Mouse (Mus musculus): ENCODE results near the gene Tcl1b2. TPM values are rescaled to one million over a fixed set of nuclear protein-coding genes. Genes with fewer than 3 reads are reported as not detected.
"Not testable (repeated sequence)": the region's sequence is repeated elsewhere in the genome, so short reads cannot be mapped to it uniquely, and the experiment has no call there.

Tcl1b2 gene
- not detected for total RNA-seq (2021)
- long read RNA-seq, experiment 1: 0 reads
- long read RNA-seq, experiment 2: 0 reads

- no peak for DNase-seq (ENCODE audit: low spot score in 2 of 2)
Observed at GRCm38 (mm10) chr12:105145714-105146113, at the start of gene Tcl1b2. Gene Tcl1b2, plus strand, starts transcription at chr12:105146014.

- no peak for DNase-seq (ENCODE audit: low spot score in 2 of 2)
Observed at GRCm38 (mm10) chr12:105099466-105100044, 46.3 kb upstream of the Tcl1b2 start.

GRCm38 (mm10) chr12:105102901-105103300 is 42.9 kb upstream of the Tcl1b2 start:
- DNase-seq (ENCODE audit: low spot score in 2 of 2): no peak

- peak; percentile 46 to 58 for DNase-seq (ENCODE audit: low spot score in 2 of 2)
Observed at GRCm38 (mm10) chr12:105104036-105104435, 41.8 kb upstream of the Tcl1b2 start.

- no peak for DNase-seq (ENCODE audit: low spot score in 2 of 2)
Observed at GRCm38 (mm10) chr12:105105326-105105725, 40.5 kb upstream of the Tcl1b2 start.

GRCm38 (mm10) chr12:105108856-105109255 is 37.0 kb upstream of the Tcl1b2 start:
- DNase-seq (ENCODE audit: low spot score in 2 of 2): no peak

GRCm38 (mm10) chr12:105109406-105109805 is 36.4 kb upstream of the Tcl1b2 start:
- no peak for DNase-seq (ENCODE audit: low spot score in 2 of 2)

GRCm38 (mm10) chr12:105109812-105110211 is 36.0 kb upstream of the Tcl1b2 start:
- no peak for DNase-seq (ENCODE audit: low spot score in 2 of 2)

GRCm38 (mm10) chr12:105112321-105112988 is 33.4 kb upstream of the Tcl1b2 start:
- no peak for DNase-seq (ENCODE audit: low spot score in 2 of 2)

- no peak for DNase-seq (ENCODE audit: low spot score in 2 of 2)
Observed at GRCm38 (mm10) chr12:105116648-105117047, 29.2 kb upstream of the Tcl1b2 start.

- DNase-seq (ENCODE audit: low spot score in 2 of 2): no peak
Observed at GRCm38 (mm10) chr12:105125362-105125761, 20.5 kb upstream of the Tcl1b2 start.

- DNase-seq (ENCODE audit: low spot score in 2 of 2): no peak
Observed at GRCm38 (mm10) chr12:105126516-105126915, 19.3 kb upstream of the Tcl1b2 start.

GRCm38 (mm10) chr12:105127607-105128006 is 18.2 kb upstream of the Tcl1b2 start:
- DNase-seq (ENCODE audit: low spot score in 2 of 2): no peak

GRCm38 (mm10) chr12:105129494-105130205 is 16.2 kb upstream of the Tcl1b2 start:
- DNase-seq (ENCODE audit: low spot score in 2 of 2): not testable (repeated sequence)

GRCm38 (mm10) chr12:105134167-105134566 is 11.6 kb upstream of the Tcl1b2 start:
- not testable (repeated sequence) for DNase-seq (ENCODE audit: low spot score in 2 of 2)

GRCm38 (mm10) chr12:105134826-105135225 is 11.0 kb upstream of the Tcl1b2 start:
- not testable (repeated sequence) for DNase-seq (ENCODE audit: low spot score in 2 of 2)

- DNase-seq (ENCODE audit: low spot score in 2 of 2): not testable (repeated sequence)
Observed at GRCm38 (mm10) chr12:105137729-105138128, 8.1 kb upstream of the Tcl1b2 start.

GRCm38 (mm10) chr12:105143096-105143495 is 2.7 kb upstream of the Tcl1b2 start:
- no peak for DNase-seq (ENCODE audit: low spot score in 2 of 2)

- DNase-seq (ENCODE audit: low spot score in 2 of 2): not testable (repeated sequence)
Observed at GRCm38 (mm10) chr12:105144928-105145327, 886 bp upstream of the Tcl1b2 start.

GRCm38 (mm10) chr12:105155286-105155685 is 9.5 kb downstream of the Tcl1b2 start:
- DNase-seq (ENCODE audit: low spot score in 2 of 2): not testable (repeated sequence)

GRCm38 (mm10) chr12:105158842-105159241 is 13.0 kb downstream of the Tcl1b2 start:
- DNase-seq (ENCODE audit: low spot score in 2 of 2): no peak

- DNase-seq (ENCODE audit: low spot score in 2 of 2): no peak
Observed at GRCm38 (mm10) chr12:105159390-105159789, 13.6 kb downstream of the Tcl1b2 start, which contains the start of gene Tcl1b1. Gene Tcl1b1, plus strand, starts transcription at chr12:105159690.

Measured in adrenal gland, postnatal 4 days (tissue).